Mouse (Mus musculus) adrenal gland, adult 18-20 months (tissue): Measurements from ENCODE around the gene Kif13a. TPM values are rescaled to one million over a fixed set of nuclear protein-coding genes. Genes with fewer than 3 reads are reported as not detected.

Experiments used
- DNase-seq, 2 experiments: peaks; one replicate each; pipeline ENCODE4 v3.0.0; 2021 to 2022; ENCODE audit warnings: low spot score in 2 of 2
- total RNA-seq, 2 experiments: library from RNA; stranded (reverse); gene quantifications; 1 replicate in 1 of 2; 2 replicates in 1 of 2; pipeline ENCODE4 v1.2.3; 2021

The Kif13a gene
- total RNA-seq, 2 experiments from 2014 or later: 27.1 to 30.5 TPM

DNA sequence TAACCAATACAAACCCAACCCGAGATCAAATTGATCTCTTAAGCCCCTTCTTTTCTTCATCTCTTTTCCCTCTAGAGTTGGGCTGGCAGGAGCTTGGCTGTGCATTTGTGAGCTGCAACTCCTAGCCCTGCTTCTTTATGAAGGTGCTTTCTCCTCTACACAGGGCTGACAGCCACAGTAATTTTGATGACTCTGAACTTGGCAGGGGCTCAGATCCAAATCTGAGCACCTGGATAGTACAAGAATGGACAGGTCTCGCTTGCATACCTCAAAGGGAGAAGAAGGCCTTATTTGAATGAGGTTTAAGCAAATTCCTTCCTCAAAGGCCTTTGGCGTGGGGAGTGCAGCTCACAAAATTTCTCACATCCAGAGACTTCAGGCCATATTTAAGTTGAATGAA is 88.0 kb downstream of the Kif13a start:
- DNase-seq: no peak

GRCm38 (mm10) chr13:46840676-46841075 is 89.0 kb downstream of the Kif13a start:
- DNase-seq: no peak

DNA sequence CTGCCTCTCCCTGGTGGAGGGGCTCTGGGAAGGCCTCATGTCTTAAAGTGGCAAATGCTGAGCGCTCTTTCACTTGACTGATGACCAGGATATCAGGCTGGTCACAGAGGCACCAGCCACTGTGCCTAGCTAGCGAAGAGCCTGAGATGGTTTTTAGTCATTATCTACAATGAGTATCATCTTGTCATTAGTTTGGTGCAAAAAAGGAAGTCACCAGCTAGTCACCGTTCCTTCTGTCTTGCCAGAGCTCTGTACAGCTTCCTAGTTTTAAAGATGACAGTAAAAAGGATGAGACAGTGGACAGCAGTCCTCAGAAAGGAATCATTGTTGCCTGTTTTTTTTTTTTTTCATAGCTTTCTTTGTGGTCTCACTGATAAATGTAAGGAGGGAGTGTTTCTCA is 90.4 kb downstream of the Kif13a start:
- DNase-seq: no peak

DNA sequence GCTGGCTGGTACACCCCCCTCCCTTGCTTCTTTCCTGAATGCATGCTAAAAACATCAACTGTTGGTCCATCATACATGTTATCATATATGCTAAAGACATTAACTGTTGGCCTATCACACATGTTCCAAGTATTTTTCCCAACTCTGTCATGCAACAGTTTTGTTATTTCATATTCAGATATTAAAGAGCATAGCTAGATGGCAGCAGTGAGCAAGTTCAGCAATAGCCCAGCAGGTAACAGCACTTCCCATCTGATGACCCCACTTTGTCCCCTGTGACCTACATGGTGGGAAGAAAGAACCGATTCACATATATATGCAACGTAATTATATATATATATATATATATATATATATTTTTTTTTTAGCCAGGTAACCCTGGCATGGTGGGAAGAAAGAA is 91.1 kb downstream of the Kif13a start:
- DNase-seq: peak in 1 of 2 experiments; percentile 10

- no peak for DNase-seq
Observed at GRCm38 (mm10) chr13:46835351-46835750, 94.3 kb downstream of the Kif13a start.

GRCm38 (mm10) chr13:46834805-46835204 is 94.9 kb downstream of the Kif13a start:
- no peak for DNase-seq

- no peak for DNase-seq
Observed at GRCm38 (mm10) chr13:46833586-46833985, 96.1 kb downstream of the Kif13a start.

DNA sequence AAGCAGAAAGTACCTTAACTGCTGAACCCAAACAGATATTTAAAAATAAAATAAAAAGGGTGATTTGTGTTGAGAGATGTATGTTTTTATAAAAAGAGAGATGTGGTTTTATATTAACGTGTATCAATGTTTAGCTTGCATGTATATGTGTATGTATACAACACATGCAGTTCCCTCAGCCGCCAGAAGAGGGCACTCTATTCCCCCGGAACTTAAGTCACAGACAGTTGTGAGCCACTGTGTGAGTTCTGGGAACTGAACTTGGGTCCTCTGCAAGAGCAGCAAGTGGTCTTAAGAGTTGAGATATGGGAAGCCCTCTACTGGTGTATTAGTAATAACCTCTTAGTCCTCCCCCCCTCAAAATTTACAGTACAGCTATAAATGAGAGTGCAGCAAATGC is 96.7 kb downstream of the Kif13a start:
- DNase-seq: no peak

DNA sequence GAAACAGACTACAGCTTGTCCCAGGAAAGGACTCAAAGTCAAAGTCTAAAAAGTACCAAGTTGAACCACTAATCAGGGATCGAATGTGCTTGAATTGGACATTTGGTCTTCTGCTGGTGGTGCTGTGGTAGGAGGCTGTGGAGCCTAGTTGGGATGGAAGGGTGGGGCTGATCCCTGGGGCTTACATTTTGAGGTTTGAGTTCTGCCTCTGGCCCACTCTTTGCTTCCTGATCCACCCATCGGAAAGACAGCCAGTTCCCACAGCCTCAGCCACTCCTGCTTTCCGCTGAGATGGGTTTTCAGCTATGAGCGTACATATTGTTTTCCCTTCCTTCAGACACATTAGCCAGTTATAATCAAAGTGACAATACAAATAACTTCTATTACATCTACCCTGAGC is 106.4 kb downstream of the Kif13a start:
- no peak for DNase-seq

DNA sequence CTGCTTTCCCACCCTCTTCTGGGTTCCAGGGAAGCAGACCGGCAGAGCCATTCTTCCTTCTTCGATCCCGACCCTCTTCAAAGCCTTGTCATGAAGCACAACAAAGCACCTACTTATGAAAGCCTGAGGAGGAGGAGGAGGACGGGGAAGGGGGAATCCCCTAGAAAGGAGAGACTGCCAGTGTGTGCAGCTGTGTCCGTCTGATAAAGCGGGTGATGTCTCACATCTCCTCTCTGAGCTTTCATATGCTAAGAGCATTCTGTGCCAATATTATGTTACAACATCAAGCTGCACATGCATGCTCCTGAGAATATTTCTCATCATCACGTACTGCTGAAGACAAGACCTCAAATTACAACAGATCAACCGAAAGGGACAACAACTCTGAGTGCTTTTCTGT is 107.5 kb downstream of the Kif13a start:
- DNase-seq: no peak

DNA sequence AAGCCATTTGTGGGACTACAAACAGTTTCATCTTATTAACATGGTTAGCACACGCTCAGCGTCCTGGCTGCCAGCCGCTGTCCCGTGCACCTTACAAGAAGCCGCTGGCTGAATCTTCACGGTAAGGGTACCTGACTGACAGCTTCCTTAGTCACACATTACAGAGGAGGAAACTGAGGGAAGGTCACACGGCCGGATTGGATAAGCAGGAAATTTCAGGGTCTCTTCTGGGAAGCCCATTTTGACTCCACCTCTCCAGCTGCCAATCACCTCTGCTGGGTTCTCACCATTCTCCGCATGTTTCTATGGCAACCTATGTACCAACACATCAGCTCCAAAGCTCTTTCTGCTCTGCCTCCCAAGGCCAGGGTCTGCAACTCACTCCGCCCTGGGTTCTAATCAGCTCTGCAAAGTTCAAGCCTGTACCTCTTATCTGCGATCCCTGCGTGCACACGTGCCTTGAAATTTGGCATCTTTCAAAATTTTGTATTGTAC is 109.9 kb downstream of the Kif13a start:
- DNase-seq: no peak

DNA sequence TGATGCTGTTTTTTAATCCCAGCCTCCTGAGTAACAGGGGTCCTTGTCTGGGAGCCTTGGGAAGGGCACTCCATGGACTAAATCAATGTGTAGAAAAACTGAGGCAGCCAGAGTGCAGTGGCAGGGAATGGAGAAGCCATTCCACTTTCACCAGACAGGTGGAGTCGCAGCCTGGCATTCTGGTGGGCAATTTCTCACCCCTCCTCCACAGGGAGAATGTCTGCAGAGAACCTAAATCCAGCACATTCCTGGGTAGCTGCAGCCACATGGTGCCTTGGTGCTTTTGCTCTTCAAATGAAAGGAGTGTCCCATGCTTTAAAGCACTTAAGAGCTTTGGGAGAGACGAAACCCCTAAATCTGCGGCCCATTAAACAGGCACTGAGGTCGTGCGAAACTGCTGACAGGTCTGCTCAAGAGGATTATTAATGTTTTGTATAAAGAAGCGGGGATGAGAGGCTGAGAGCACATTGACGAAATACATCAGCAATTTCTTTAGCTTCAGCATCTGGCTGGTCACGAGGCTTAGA is 110.4 kb downstream of the Kif13a start:
- no peak for DNase-seq

DNA sequence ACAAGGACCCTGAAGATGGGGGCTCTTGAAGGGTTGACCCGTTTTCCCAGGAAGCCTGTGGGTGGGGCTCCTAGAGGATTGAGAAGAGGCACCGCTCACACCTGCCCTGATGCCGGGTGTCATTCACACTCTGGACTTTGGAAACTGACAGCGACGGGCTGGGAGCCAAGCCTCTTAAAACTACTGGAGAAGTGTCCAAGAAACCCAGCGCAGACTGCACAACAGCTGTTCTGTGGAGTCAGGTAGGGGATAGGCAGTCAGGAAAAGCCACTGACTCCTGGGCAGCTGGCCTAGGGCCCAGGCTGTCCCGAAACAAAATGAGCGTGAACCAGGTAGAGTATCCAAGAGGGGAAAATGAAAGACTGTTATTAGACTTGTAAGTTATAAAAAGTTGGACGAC is 111.3 kb downstream of the Kif13a start:
- no peak for DNase-seq

GRCm38 (mm10) chr13:46812648-46813184 is 117.0 kb downstream of the Kif13a start:
- DNase-seq: peak in 1 of 2 experiments; percentile 41

- DNase-seq: no peak
Observed at GRCm38 (mm10) chr13:46811696-46812095, 118.0 kb downstream of the Kif13a start.

DNA sequence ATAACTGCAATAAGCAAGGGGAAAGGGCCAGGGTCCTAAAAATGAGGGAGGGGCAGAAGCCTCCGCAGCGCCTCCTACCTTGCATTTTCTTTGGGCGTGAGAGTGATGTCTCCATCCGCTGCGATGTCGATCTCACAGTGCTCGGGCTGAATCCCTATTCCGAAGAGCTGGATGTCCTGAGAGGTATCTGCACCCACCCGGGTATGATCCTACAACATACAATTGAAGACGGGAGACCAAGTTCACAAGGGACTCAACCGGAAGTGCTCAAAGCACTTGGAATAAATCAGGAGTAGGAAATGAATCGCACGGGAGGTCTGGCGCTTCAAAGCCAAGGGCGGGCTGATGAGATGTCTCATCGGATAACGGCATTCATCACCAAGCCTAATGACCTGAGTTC is 119.1 kb downstream of the Kif13a start:
- DNase-seq: no peak

GRCm38 (mm10) chr13:46810098-46810497 is 119.6 kb downstream of the Kif13a start:
- DNase-seq: peak in 1 of 2 experiments; percentile 41

DNA sequence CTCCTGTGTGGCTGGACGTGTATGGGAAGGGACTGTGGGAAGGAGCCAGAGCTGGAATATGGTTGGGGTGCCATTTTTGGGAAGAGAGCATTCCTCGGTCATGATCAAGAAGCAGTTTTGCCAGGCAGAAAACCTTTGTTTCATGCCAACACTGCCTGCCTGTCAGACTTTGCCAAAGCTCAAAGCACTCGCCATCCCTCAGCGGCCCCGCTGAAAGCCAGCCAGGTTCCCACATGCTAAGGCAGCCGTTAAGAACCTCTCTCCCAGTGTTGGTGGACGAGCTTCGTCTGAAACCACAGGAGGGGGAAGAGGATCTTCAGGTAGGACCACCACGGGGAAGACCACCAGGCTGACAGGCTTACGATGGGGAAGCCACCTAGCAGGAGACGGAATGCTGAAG is 121.8 kb downstream of the Kif13a start:
- no peak for DNase-seq

- no peak for DNase-seq
Observed at GRCm38 (mm10) chr13:46801196-46801595, 128.5 kb downstream of the Kif13a start.

DNA sequence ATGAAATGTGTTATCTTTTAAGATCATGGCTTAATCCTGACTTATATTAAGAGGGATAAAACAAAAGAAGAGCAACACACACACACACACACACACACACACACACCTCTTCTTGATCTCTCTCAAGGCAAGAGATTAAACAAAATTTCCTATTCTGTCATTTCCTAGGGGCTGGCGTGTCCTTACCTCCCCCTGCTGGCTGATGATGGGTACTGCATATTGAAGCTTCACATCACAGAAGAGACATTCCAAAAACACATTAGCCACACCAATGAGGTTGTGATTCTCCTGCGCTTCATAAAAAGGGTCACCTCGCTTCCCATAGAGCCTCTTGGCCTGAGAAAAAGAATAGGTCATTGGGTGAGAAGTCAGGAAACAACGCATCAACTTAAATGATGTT is 131.5 kb downstream of the Kif13a start:
- peak; percentile 35 to 49 for DNase-seq

- DNase-seq: no peak
Observed at GRCm38 (mm10) chr13:46796381-46796780, 133.3 kb downstream of the Kif13a start.

- DNase-seq: no peak
Observed at GRCm38 (mm10) chr13:46793824-46794223, 135.8 kb downstream of the Kif13a start.

DNA sequence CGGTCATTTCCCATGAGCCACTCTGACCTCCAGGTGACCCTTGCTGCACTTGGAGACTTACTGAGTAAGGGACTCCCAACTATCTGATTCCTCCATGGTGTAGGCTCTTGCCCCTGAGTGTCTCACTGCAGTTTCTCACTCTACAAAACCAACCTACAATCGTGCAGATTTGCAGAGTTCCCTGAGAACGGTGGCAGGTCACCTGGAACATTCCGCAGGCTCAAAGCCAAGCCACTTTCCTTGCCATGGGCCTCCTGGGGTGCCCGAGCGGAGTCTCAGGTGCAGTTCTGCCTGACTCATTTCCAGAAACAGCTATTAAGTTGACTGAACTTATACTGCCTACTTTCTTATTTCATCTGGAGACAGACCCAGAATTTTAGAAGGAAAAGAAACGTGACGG is 141.2 kb downstream of the Kif13a start:
- DNase-seq: no peak
